Mouse (Mus musculus) ES-Bruce4 (cell line): ENCODE measurements around the gene Lin28a. TPM values are rescaled to one million over a fixed set of nuclear protein-coding genes. Genes with fewer than 3 reads are reported as not detected.

ENCODE experiments used
- H3K27ac ChIP-seq: 2 replicates; pipeline ENCODE4 v1.5.1; 2012; ENCODE audit warnings: low read length, inconsistent platforms; ENCODE audit not compliant: insufficient read depth
- H3K27me3 ChIP-seq: 2 replicates; pipeline ENCODE4 v1.6.1; 2012; ENCODE audit warnings: mild to moderate bottlenecking, low read length, inconsistent platforms; ENCODE audit not compliant: control insufficient read depth, poor library complexity, insufficient read depth, severe bottlenecking
- H3K36me3 ChIP-seq: 2 replicates; pipeline ENCODE4 v1.6.1; 2012; ENCODE audit warnings: inconsistent platforms, mild to moderate bottlenecking, low read length, moderate library complexity; ENCODE audit not compliant: control insufficient read depth, poor library complexity, insufficient read depth, severe bottlenecking
- H3K4me1 ChIP-seq: one replicate; pipeline ENCODE4 v1.8.1; 2011; ENCODE audit warnings: low read length; ENCODE audit not compliant: control insufficient read depth, insufficient read depth
- H3K4me3 ChIP-seq: 2 replicates; pipeline ENCODE4 v1.5.1; 2011; ENCODE audit warnings: low read depth, mild to moderate bottlenecking, low read length
- H3K9ac ChIP-seq: 2 replicates; pipeline ENCODE4 v1.6.1; 2012; ENCODE audit warnings: low read depth, mild to moderate bottlenecking, inconsistent platforms; ENCODE audit not compliant: poor library complexity, severe bottlenecking
- H3K9me3 ChIP-seq: replicated peaks from 2 replicates; pipeline ENCODE4 v1.6.1; 2012; ENCODE audit warnings: mild to moderate bottlenecking, low read length, inconsistent platforms; ENCODE audit not compliant: control insufficient read depth, poor library complexity, insufficient read depth, severe bottlenecking
- CTCF ChIP-seq: IDR thresholded peaks from one replicate; pipeline ENCODE4 v1.8.1; 2011; ENCODE audit warnings: low read depth, low read length
- EP300 ChIP-seq: IDR thresholded peaks from 2 replicates; pipeline ENCODE4 v1.6.1; 2011; ENCODE audit warnings: low read depth, low read length; ENCODE audit not compliant: insufficient read depth
- POLR2A ChIP-seq: IDR thresholded peaks from one replicate; pipeline ENCODE4 v1.8.1; 2011; ENCODE audit warnings: low read length; ENCODE audit not compliant: insufficient read depth
- polyA plus RNA-seq: library from polyadenylated mRNA; stranded (reverse); fragments of >200 nt; gene quantifications from 2 replicates; pipeline ENCODE4 v1.2.4, GENCODE M21; 2011; ENCODE audit warnings: low read depth; ENCODE audit not compliant: missing spikeins, insufficient read depth, insufficient read length

The Lin28a gene
- polyA plus RNA-seq, 1 experiment: 217 TPM

DNA sequence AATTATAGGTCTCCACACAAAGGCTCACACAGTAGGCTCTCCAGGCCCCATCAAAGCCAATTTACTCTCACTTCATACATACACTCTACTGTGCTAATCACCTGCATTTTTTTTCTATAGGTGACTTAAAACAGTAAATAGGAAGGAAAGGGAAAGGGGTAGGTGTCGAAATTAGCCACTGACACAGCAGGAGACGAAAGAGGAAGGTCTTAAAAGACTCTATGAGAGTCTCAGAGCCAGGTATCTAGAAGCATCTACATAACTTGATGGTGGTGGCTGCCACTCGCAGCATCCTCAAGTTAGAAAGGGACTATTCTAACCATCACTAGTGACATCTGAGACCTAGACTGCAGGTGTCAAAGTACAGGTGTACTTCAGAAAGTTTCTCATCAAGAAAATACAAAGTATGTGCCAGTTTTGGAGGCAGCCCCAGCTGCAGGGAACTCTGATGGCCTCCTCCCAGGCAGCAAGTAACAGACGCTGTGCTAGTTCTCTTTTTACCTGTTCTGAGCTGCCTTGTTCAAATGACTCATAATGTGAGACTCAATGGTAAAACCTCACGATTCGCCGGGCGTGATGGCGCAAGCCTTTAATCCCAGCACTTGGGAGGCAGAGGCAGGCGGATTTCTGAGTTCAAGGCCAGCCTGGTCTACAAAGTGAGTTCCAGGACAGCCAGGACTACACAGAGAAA is 40.5 kb downstream of the Lin28a start:
- Histone ChIP-seq H3K27ac (no peak overlapping the region), H3K4me3 (no peak overlapping the region), H3K9me3 (no peaks in the 10 kb centered on the region), H3K36me3 (peaks cover 14% of the 10 kb centered on the region), H3K27me3 (no peaks in the 10 kb centered on the region), H3K9ac (no peak overlapping the region), H3K4me1 (no peaks in the 10 kb centered on the region)
- TF ChIP-seq POLR2A: no peak
- no peak for TF ChIP-seq CTCF
- no peak for TF ChIP-seq EP300

DNA sequence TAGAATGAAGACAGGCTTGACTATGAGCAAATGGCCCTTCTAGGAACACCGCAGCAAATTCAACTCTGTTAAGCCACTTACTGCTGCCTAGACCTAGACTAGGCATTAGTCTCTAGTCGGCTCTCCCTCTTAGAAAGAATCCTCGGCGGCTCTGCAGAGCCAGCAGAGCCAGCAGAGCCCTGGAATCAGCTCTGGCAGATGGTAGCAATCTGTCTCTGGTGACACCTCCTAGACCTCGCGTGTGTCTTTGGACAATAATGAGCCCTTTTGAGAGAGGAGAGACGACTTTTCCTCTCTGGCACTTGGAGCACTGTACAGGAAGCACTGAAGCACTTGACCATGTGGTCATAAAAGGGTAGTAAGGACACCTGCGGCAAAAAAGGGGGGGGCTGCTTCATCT is 46.9 kb downstream of the Lin28a start:
- H3K4me3 ChIP-seq: no peak overlapping the region
- H3K9me3 ChIP-seq: no peaks in the 10 kb centered on the region
- no peaks in the 10 kb centered on the region for H3K27me3 ChIP-seq
- TF ChIP-seq EP300 (no peak), CTCF (no peak), POLR2A (no peak)
- no peak overlapping the region for H3K9ac ChIP-seq
- no peak overlapping the region for H3K27ac ChIP-seq
- H3K4me1 ChIP-seq: peaks cover 2% of the 10 kb centered on the region
- H3K36me3 ChIP-seq: no peaks in the 10 kb centered on the region; the same call in 1 of the 2 replicates

DNA sequence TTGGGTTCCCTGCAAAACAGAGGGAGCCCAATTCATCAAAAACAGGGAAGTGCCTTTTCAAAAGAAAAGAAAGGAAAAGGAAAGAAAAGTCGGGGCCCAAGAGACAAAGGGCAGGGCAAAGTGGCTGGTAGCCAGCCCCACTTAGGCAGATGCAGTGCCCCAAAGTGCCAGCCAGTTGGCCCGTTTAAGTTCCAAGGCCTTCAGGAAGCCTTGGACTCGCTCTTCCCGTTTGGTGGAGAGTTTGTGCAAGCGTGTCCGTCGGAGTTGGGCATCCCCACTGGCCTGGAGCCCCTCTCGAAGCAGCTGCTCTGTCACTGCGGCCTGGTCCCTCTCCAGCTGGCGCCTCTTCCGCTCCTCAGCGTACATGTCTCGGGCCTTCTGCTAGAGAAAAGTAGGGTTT is 47.8 kb downstream of the Lin28a start:
- peaks cover 2% of the 10 kb centered on the region for H3K4me1 ChIP-seq
- H3K36me3 ChIP-seq: peaks cover 7% of the 10 kb centered on the region
- no peak overlapping the region for H3K27ac ChIP-seq
- no peak overlapping the region for H3K4me3 ChIP-seq
- H3K27me3 ChIP-seq: no peaks in the 10 kb centered on the region
- no peaks in the 10 kb centered on the region for H3K9me3 ChIP-seq
- TF ChIP-seq EP300 (no peak), CTCF (no peak), POLR2A (no peak)
- no peak overlapping the region for H3K9ac ChIP-seq

DNA sequence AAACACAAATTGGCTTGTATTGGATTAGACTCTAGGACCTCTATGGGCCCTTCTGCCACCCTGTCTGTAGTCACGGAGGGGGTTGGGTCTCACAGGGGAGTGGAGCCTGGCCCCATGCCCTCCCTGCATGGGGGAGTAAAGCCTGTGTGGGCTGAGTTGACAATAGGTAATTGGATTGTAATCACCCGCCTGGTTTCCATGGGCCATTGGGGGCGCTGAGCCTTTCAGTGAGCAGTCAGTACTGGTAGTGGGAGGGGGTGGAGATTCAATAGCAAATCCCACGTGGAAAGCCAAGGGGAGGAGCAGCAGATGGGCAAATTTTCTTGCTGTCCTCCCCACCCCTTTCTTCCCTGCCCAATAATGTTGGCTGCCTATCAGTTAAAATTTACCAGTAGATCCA is 48.4 kb downstream of the Lin28a start:
- Histone ChIP-seq H3K4me3 (no peak overlapping the region), H3K36me3 (peaks cover 11% of the 10 kb centered on the region), H3K9me3 (no peaks in the 10 kb centered on the region), H3K4me1 (peaks cover 2% of the 10 kb centered on the region), H3K27me3 (no peaks in the 10 kb centered on the region), H3K9ac (no peak overlapping the region), H3K27ac (no peak overlapping the region)
- no peak for TF ChIP-seq EP300
- TF ChIP-seq POLR2A: no peak
- TF ChIP-seq CTCF: no peak

DNA sequence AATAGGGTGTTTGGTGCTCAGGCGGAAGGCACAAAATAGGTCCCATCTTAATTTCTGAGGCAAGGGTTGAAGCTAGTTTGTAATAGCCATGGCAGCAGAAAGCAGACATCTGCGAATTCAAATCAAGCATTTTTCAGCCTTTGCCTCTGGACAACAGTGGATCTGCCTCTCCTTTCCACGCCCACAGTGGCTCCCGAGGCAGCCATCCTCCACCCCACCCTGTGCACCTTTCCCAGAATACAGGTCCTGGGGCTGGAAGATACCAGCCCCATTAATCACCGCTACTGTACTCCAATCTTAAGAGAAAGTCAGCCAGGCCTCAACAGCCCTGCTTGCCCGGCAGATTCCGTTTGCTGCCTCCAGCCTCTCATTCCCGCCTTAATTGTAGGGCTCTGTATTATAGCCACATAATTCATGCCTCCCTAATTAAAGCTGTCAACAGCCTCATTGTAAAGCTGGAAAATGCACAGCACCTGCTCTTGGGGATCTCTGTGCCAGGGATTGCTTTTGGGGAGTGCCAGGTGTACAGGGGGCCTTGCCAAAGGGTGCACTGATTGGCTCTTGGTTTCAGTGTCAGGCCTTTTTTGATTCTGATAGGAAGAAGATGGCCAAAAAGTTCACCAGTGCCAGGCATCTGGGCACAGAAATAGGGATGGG is 49.4 kb downstream of the Lin28a start:
- no peak overlapping the region for H3K4me3 ChIP-seq
- H3K27me3 ChIP-seq: no peaks in the 10 kb centered on the region
- no peak for TF ChIP-seq CTCF
- TF ChIP-seq POLR2A: no peak
- TF ChIP-seq EP300: no peak
- H3K9ac ChIP-seq: peak overlapping the region; percentile 99
- H3K9me3 ChIP-seq: no peaks in the 10 kb centered on the region
- peaks cover 2% of the 10 kb centered on the region for H3K4me1 ChIP-seq
- peak overlapping the region; percentile 23; the same call in 1 of the 2 replicates for H3K27ac ChIP-seq
- peaks cover 14% of the 10 kb centered on the region for H3K36me3 ChIP-seq
